Mouse (Mus musculus) kidney, postnatal 36 days (tissue): ENCODE results near the gene Car3.

Experiments used
- DNase-seq, 2 experiments: peaks; one replicate each; pipeline ENCODE4 v3.0.0; 2021 to 2022; ENCODE audit warnings: mixed read lengths in 2 of 2

Car3 gene

GRCm38 (mm10) chr3:14913774-14914173 lies 50.5 kb downstream of the Car3 start:
- no peak for DNase-seq

- no peak for DNase-seq
Measured at GRCm38 (mm10) chr3:14915355-14915754, 52.0 kb downstream of the Car3 start.

- no peak for DNase-seq
Measured at GRCm38 (mm10) chr3:14917261-14917660, 53.9 kb downstream of the Car3 start.
